Mouse (Mus musculus) urinary bladder, postnatal 10 days (tissue): ENCODE measurements around the gene Gm15128.
"Not testable (repeated sequence)": the region's sequence is repeated elsewhere in the genome, so short reads cannot be mapped to it uniquely, and the experiment has no call there.

ENCODE experiments used
- DNase-seq: peaks from one replicate; pipeline ENCODE4 v3.0.0; 2022; ENCODE audit warnings: low spot score

The Gm15128 gene

GRCm38 (mm10) chrX:147765691-147766090 lies at the start of gene Gm15128:
Gm15128 (plus strand) TSS chrX:147765991.
- not testable (repeated sequence) for DNase-seq
